Mouse (Mus musculus): ENCODE results near the gene Cab39. TPM values are rescaled to one million over a fixed set of nuclear protein-coding genes. Genes with fewer than 3 reads are reported as not detected.

Gene Cab39
- total and polyA plus RNA-seq, 3 experiments: 90.2 to 239 (median 111) TPM

- no peak overlapping the region for H3K4me2 ChIP-seq (ENCODE audit: insufficient read depth, low read depth, poor library complexity, severe bottlenecking)
- no peak overlapping the region for H3K4me3 ChIP-seq (replicated peaks in 1 of 3; ENCODE audit: low read depth in 2 of 3, low read length in 2 of 3, poor library complexity in 1 of 3)
- no peak overlapping the region for H3K9ac ChIP-seq (ENCODE audit: insufficient read depth, low read depth)
- DNase-seq (ENCODE audit: extremely low read depth): no peak
- TF ChIP-seq USF1 (IDR thresholded peaks at IDR 0.05; ENCODE audit: low read depth, low read length): no peak
- TF ChIP-seq CTCF (conservative IDR thresholded peaks at IDR 0.05 in 1 of 2, IDR thresholded peaks at IDR 0.05 in 1 of 2; ENCODE audit: low read depth in 2 of 2, low read length in 2 of 2): no peak
- TF ChIP-seq JUND (conservative IDR thresholded peaks at IDR 0.05; ENCODE audit: low read depth, low read length): no peak
- TF ChIP-seq PAX5 (IDR thresholded peaks at IDR 0.05; ENCODE audit: low read length): no peak
- TF ChIP-seq ZKSCAN1 (IDR thresholded peaks at IDR 0.05; ENCODE audit: borderline replicate concordance, low read depth, low read length): no peak
- no peak for TF ChIP-seq POLR2A (IDR thresholded peaks at IDR 0.05; ENCODE audit: low read depth, low read length)
- no peak for TF ChIP-seq NELFE (IDR thresholded peaks at IDR 0.05; ENCODE audit: low read depth, low read length)
- no peak for TF ChIP-seq TBP (conservative IDR thresholded peaks at IDR 0.05; ENCODE audit: low read depth, low read length)
- no peak for TF ChIP-seq GABPA (IDR thresholded peaks at IDR 0.05; ENCODE audit: insufficient replicate concordance, low read depth, low read length)
- TF ChIP-seq ELF1 (IDR thresholded peaks at IDR 0.05; ENCODE audit: low read depth, low read length): no peak
- TF ChIP-seq ZNF384 (IDR thresholded peaks at IDR 0.05; ENCODE audit: low read depth, low read length): no peak
- TF ChIP-seq IRF4 (IDR thresholded peaks at IDR 0.05; ENCODE audit: low read depth, low read length): no peak
- no peak overlapping the region; the same call in 1 of the 2 replicates for H3K27ac ChIP-seq (ENCODE audit: insufficient read depth, low read depth)
- H3K79me2 ChIP-seq (replicated peaks; ENCODE audit: control insufficient read depth, extremely low read depth, insufficient read depth, poor library complexity, severe bottlenecking): peaks cover 25% of the 10 kb centered on the region
- H3K27me3 ChIP-seq (replicated peaks): no peaks in the 10 kb centered on the region
- in situ Hi-C loops (cut with MboI; ENCODE audit: low pct_ligation_motif_present, low pct_unique_long_range_greater_than_20kb, low sequenced_read_pairs): loop anchor here (5.0 kb wide), 1 partner anchor 87 kb away; no protein-coding TSS in a partner anchor
- H3K9me3 ChIP-seq (replicated peaks; ENCODE audit: low read length): no peaks in the 10 kb centered on the region
- H3K36me3 ChIP-seq (replicated peaks in 1 of 2; ENCODE audit: control insufficient read depth in 1 of 2, insufficient read depth in 1 of 2, low read length in 1 of 2): peaks cover 27 to 66% of the 10 kb centered on the region in 2 experiments
- peaks cover 33 to 98% of the 10 kb centered on the region in 2 experiments for H3K4me1 ChIP-seq (ENCODE audit: control insufficient read depth in 1 of 2, insufficient read depth in 2 of 2)
- dilution Hi-C loops (cut with MboI; ENCODE audit: extremely low pct_ligation_motif_present, extremely low pct_unique_long_range_greater_than_20kb, low sequenced_read_pairs): no loop called here
Measured at GRCm38 (mm10) chr1:85839356-85839755, 46.1 kb downstream of the Cab39 start.

GRCm38 (mm10) chr1:85839790-85840189, 46.5 kb downstream of the Cab39 start:
- peak overlapping the region; percentile 65 for H3K27ac ChIP-seq (ENCODE audit: insufficient read depth, low read depth)
- no peak for DNase-seq (ENCODE audit: extremely low read depth)
- H3K79me2 ChIP-seq (replicated peaks; ENCODE audit: control insufficient read depth, extremely low read depth, insufficient read depth, poor library complexity, severe bottlenecking): peaks cover 21% of the 10 kb centered on the region
- H3K4me1 ChIP-seq (ENCODE audit: control insufficient read depth in 1 of 2, insufficient read depth in 2 of 2): peaks cover 33 to 99% of the 10 kb centered on the region in 2 experiments
- H3K9ac ChIP-seq (ENCODE audit: insufficient read depth, low read depth): peak overlapping the region; percentile 33; the same call in 1 of the 2 replicates
- no peaks in the 10 kb centered on the region for H3K27me3 ChIP-seq (replicated peaks)
- H3K4me3 ChIP-seq (replicated peaks in 1 of 3; ENCODE audit: low read depth in 2 of 3, low read length in 2 of 3, poor library complexity in 1 of 3): no peak overlapping the region
- in situ Hi-C loops (cut with MboI; ENCODE audit: low pct_ligation_motif_present, low pct_unique_long_range_greater_than_20kb, low sequenced_read_pairs) (loop anchor here (5.0 kb wide), 1 partner anchor 87 kb away; no protein-coding TSS in a partner anchor), dilution Hi-C loops (cut with MboI; ENCODE audit: extremely low pct_ligation_motif_present, extremely low pct_unique_long_range_greater_than_20kb, low sequenced_read_pairs) (no loop called here)
- H3K4me2 ChIP-seq (ENCODE audit: insufficient read depth, low read depth, poor library complexity, severe bottlenecking): 0 out of 2 replicates have a peak overlapping the region, but pooled peaks have one; percentile 5
- no peak for TF ChIP-seq ZNF384 (IDR thresholded peaks at IDR 0.05; ENCODE audit: low read depth, low read length)
- H3K9me3 ChIP-seq (replicated peaks; ENCODE audit: low read length): no peaks in the 10 kb centered on the region
- H3K36me3 ChIP-seq (replicated peaks in 1 of 2; ENCODE audit: control insufficient read depth in 1 of 2, insufficient read depth in 1 of 2, low read length in 1 of 2): peaks cover 24 to 64% of the 10 kb centered on the region in 2 experiments

- dilution Hi-C loops (cut with MboI; ENCODE audit: extremely low pct_ligation_motif_present, extremely low pct_unique_long_range_greater_than_20kb, low sequenced_read_pairs): no loop called here
- peak overlapping the region; percentile 65 for H3K27ac ChIP-seq (ENCODE audit: insufficient read depth, low read depth)
- in situ Hi-C loops (cut with MboI; ENCODE audit: low pct_ligation_motif_present, low pct_unique_long_range_greater_than_20kb, low sequenced_read_pairs): no loop called here
- H3K9me3 ChIP-seq (replicated peaks; ENCODE audit: low read length): no peaks in the 10 kb centered on the region
- peak; percentile 77 for DNase-seq (ENCODE audit: extremely low read depth)
- H3K4me2 ChIP-seq (ENCODE audit: insufficient read depth, low read depth, poor library complexity, severe bottlenecking): peak overlapping the region; percentile 41
- peaks cover 33 to 100% of the 10 kb centered on the region in 2 experiments for H3K4me1 ChIP-seq (ENCODE audit: control insufficient read depth in 1 of 2, insufficient read depth in 2 of 2)
- no peak overlapping the region for H3K9ac ChIP-seq (ENCODE audit: insufficient read depth, low read depth)
- H3K36me3 ChIP-seq (replicated peaks in 1 of 2; ENCODE audit: control insufficient read depth in 1 of 2, insufficient read depth in 1 of 2, low read length in 1 of 2): peaks cover 26 to 64% of the 10 kb centered on the region in 2 experiments
- no peaks in the 10 kb centered on the region for H3K27me3 ChIP-seq (replicated peaks)
- H3K79me2 ChIP-seq (replicated peaks; ENCODE audit: control insufficient read depth, extremely low read depth, insufficient read depth, poor library complexity, severe bottlenecking): peaks cover 18% of the 10 kb centered on the region
- no peak overlapping the region for H3K4me3 ChIP-seq (replicated peaks in 1 of 3; ENCODE audit: low read depth in 2 of 3, low read length in 2 of 3, poor library complexity in 1 of 3)
- TF ChIP-seq USF2 (conservative IDR thresholded peaks at IDR 0.05; ENCODE audit: low read depth, low read length) (no peak), ETS1 (conservative IDR thresholded peaks at IDR 0.05; ENCODE audit: low read depth, low read length) (peak; percentile 58), NELFE (IDR thresholded peaks at IDR 0.05; ENCODE audit: low read depth, low read length) (no peak), JUND (conservative IDR thresholded peaks at IDR 0.05; ENCODE audit: low read depth, low read length) (no peak), POLR2A (IDR thresholded peaks at IDR 0.05; ENCODE audit: low read depth, low read length) (no peak), JUN (IDR thresholded peaks at IDR 0.05; ENCODE audit: insufficient read depth, low read depth, low read length) (no peak), E2F4 (IDR thresholded peaks at IDR 0.05; ENCODE audit: insufficient replicate concordance, low read depth, low read length) (no peak), IRF4 (IDR thresholded peaks at IDR 0.05; ENCODE audit: low read depth, low read length) (no peak), MYC (IDR thresholded peaks at IDR 0.05; ENCODE audit: low read depth, low read length) (no peak), PAX5 (IDR thresholded peaks at IDR 0.05; ENCODE audit: low read length) (no peak), ELF1 (IDR thresholded peaks at IDR 0.05; ENCODE audit: low read depth, low read length) (peak; percentile 24; the same call in 1 of the 2 replicates), SIN3A (IDR thresholded peaks at IDR 0.05; ENCODE audit: low read length) (no peak), GABPA (IDR thresholded peaks at IDR 0.05; ENCODE audit: insufficient replicate concordance, low read depth, low read length) (no peak), POLR2AphosphoS2 (IDR thresholded peaks at IDR 0.05; ENCODE audit: low read depth, low read length) (no peak), RAD21 (IDR thresholded peaks at IDR 0.05; ENCODE audit: low read depth, low read length) (no peak), NRF1 (IDR thresholded peaks at IDR 0.05; ENCODE audit: low read depth, low read length) (no peak), TCF12 (IDR thresholded peaks at IDR 0.05; ENCODE audit: low read depth, low read length) (peak; percentile 50; the same call in 1 of the 2 replicates), ZKSCAN1 (IDR thresholded peaks at IDR 0.05; ENCODE audit: borderline replicate concordance, low read depth, low read length) (no peak), EP300 (IDR thresholded peaks at IDR 0.05; ENCODE audit: low read length) (no peak), ZNF384 (IDR thresholded peaks at IDR 0.05; ENCODE audit: low read depth, low read length) (no peak), USF1 (IDR thresholded peaks at IDR 0.05; ENCODE audit: low read depth, low read length) (no peak)
Measured at GRCm38 (mm10) chr1:85840421-85840820, 47.2 kb downstream of the Cab39 start.
